Mouse (Mus musculus): ENCODE data around the gene Lnp1. TPM values are rescaled to one million over a fixed set of nuclear protein-coding genes. Genes with fewer than 3 reads are reported as not detected.
"Not testable (repeated sequence)": the region's sequence is repeated elsewhere in the genome, so short reads cannot be mapped to it uniquely, and the experiment has no call there.

Gene Lnp1
- not detected for polyA plus RNA-seq (2012; fragmentation: generic; extraction: Trizol)

DNA sequence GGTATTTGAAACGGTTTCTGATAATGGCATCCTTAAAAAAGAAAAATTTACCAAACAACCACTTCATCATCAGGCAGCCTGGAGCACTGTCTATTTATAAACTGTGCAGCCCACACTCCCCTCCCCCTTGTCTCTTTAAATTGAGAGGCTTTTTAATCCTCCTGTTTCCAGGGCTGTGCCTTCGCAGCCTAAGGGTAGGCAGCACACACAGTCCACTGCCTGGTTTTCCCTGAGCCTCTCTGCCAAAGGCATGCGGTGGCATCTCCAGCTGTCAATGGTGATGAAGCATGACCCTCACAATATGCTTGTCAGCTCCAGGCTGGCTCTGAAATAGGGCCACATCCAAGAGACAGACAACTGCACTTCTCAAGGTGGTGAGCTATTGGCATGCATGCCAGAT lies at the start of gene Lnp1:
Gene Lnp1 (minus strand): TSS at position 39 of the 400 bp plus-strand sequence.
- H3K79me2 ChIP-seq (ENCODE audit: control insufficient read depth, insufficient read depth), result no peaks in the 10 kb centered on the region
- TF ChIP-seq MAX (IDR thresholded peaks at IDR 0.05; ENCODE audit: low read depth), result no peak
- H3K4me3 ChIP-seq, result no peak within 1 kb of the TSS
- H3K27me3 ChIP-seq (ENCODE audit: control insufficient read depth, insufficient read depth, insufficient read length), result no peaks in the 10 kb centered on the region
- no peaks in the 10 kb centered on the region for H3K36me3 ChIP-seq (ENCODE audit: control insufficient read depth, insufficient read depth)
- no peak within 1 kb of the TSS for H3ac ChIP-seq (ENCODE audit: control insufficient read depth, insufficient read length)
- no peak within 1 kb of the TSS for H3K4me2 ChIP-seq (ENCODE audit: low read depth)

DNA sequence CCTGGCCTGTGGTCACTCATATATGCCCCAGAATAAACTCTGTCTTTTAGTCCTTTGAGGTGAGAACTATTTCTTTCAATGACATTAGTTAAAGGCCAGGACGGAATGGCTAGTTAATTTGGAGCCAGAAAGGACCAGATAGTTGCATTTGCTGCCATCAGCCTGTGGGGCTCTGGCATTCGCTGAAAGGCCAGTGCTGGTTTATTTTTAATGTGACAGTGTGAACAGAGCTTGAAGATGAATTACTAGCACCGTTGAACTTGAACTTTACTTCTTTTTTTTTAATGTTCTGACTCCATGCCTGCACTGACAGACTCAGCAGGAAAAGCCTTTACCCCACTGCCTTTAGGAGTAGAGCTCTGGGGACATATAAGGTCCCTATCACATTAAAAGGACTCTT lies 46.8 kb upstream of the Lnp1 start:
- no peak overlapping the region for H3ac ChIP-seq (ENCODE audit: control insufficient read depth, insufficient read length)
- no peak overlapping the region for H3K4me2 ChIP-seq (ENCODE audit: low read depth)
- no peaks in the 10 kb centered on the region for H3K27me3 ChIP-seq (ENCODE audit: control insufficient read depth, insufficient read depth, insufficient read length)
- H3K36me3 ChIP-seq (ENCODE audit: control insufficient read depth, insufficient read depth), result no peaks in the 10 kb centered on the region
- no peak overlapping the region for H3K4me3 ChIP-seq
- no peaks in the 10 kb centered on the region for H3K79me2 ChIP-seq (ENCODE audit: control insufficient read depth, insufficient read depth)
- TF ChIP-seq REST (IDR thresholded peaks at IDR 0.05; ENCODE audit: insufficient read depth, insufficient read length) (no peak), MYOG (IDR thresholded peaks at IDR 0.05; ENCODE audit: control insufficient read depth in 1 of 3, insufficient read depth in 1 of 3, insufficient read length in 2 of 3, low read depth in 2 of 3) (no peak), MYOD1 (IDR thresholded peaks at IDR 0.05; ENCODE audit: control insufficient read depth in 1 of 3, insufficient read length in 2 of 3, low read depth in 2 of 3) (no peak), SRF (IDR thresholded peaks at IDR 0.05; ENCODE audit: control insufficient read depth, insufficient read length, low read depth) (no peak), TCF12 (IDR thresholded peaks at IDR 0.05; ENCODE audit: insufficient read depth, poor library complexity, severe bottlenecking) (no peak), USF1 (IDR thresholded peaks at IDR 0.05; ENCODE audit: low read depth) (no peak), CEBPB (IDR thresholded peaks at IDR 0.05; ENCODE audit: insufficient read depth, poor library complexity, severe bottlenecking) (no peak), MAX (IDR thresholded peaks at IDR 0.05; ENCODE audit: low read depth) (no peak), POLR2A (IDR thresholded peaks at IDR 0.05; ENCODE audit: insufficient read length, low read depth) (no peak), E2F4 (IDR thresholded peaks at IDR 0.05; ENCODE audit: insufficient read depth) (no peak), TCF3 (IDR thresholded peaks at IDR 0.05; ENCODE audit: insufficient read length, low read depth) (no peak), POLR2AphosphoS2 (IDR thresholded peaks at IDR 0.05; ENCODE audit: insufficient read length, low read depth) (no peak)

DNA sequence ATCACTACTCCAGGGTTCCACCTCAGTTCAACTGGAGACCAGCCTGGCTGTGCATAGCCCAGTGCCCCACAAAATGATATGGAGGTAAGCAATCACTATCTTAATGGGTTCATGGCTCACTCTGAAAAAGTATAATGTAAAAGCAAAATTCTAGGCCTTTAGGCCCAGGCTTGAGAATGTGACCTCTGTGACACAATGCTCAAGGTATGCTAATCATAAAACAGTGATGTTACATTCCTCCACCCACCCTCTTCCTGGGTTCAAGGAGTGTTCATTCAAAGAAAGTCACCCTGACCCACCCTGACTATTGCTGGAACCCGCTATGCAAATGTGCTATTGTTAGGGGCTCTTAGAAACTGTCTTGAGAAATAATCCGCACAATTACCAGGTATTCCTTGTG lies 30.4 kb upstream of the Lnp1 start:
- H3K27me3 ChIP-seq (ENCODE audit: control insufficient read depth, insufficient read depth, insufficient read length); H3K36me3 ChIP-seq (ENCODE audit: control insufficient read depth, insufficient read depth); H3ac ChIP-seq (ENCODE audit: control insufficient read depth, insufficient read length); H3K79me2 ChIP-seq (ENCODE audit: control insufficient read depth, insufficient read depth); H3K4me2 ChIP-seq (ENCODE audit: low read depth); H3K4me3 ChIP-seq: not testable (repeated sequence)

DNA sequence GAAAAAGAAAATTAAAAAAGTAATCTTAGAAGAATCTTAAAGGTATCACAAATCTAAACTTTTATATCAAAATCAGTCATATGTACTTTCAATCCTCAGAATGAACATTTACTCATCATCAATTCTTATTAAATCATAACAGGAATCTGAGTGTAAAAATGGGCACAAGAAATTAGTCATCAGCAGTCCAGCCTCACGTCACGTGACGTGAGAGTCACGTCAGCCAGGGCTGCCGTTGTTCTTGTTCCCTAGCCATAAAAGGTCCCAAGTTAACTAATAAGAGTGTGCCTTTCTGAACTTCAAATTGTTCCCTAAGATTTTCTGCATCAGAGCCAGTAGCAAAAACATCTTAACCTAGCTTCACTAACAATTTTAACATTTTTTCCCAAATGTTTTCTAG lies 21.2 kb upstream of the Lnp1 start:
- no peak overlapping the region for H3ac ChIP-seq (ENCODE audit: control insufficient read depth, insufficient read length)
- H3K79me2 ChIP-seq (ENCODE audit: control insufficient read depth, insufficient read depth), result no peaks in the 10 kb centered on the region
- no peaks in the 10 kb centered on the region for H3K27me3 ChIP-seq (ENCODE audit: control insufficient read depth, insufficient read depth, insufficient read length)
- H3K4me2 ChIP-seq (ENCODE audit: low read depth), result no peak overlapping the region
- TF ChIP-seq E2F4 (IDR thresholded peaks at IDR 0.05; ENCODE audit: insufficient read depth), result no peak
- no peak for TF ChIP-seq MYOG (IDR thresholded peaks at IDR 0.05; ENCODE audit: control insufficient read depth in 1 of 3, insufficient read depth in 1 of 3, insufficient read length in 2 of 3, low read depth in 2 of 3)
- TF ChIP-seq MAX (IDR thresholded peaks at IDR 0.05; ENCODE audit: low read depth), result no peak
- no peak for TF ChIP-seq REST (IDR thresholded peaks at IDR 0.05; ENCODE audit: insufficient read depth, insufficient read length)
- TF ChIP-seq POLR2A (IDR thresholded peaks at IDR 0.05; ENCODE audit: insufficient read length, low read depth), result no peak
- TF ChIP-seq USF1 (IDR thresholded peaks at IDR 0.05; ENCODE audit: low read depth), result no peak
- no peak for TF ChIP-seq CEBPB (IDR thresholded peaks at IDR 0.05; ENCODE audit: insufficient read depth, poor library complexity, severe bottlenecking)
- TF ChIP-seq SRF (IDR thresholded peaks at IDR 0.05; ENCODE audit: control insufficient read depth, insufficient read length, low read depth), result no peak
- TF ChIP-seq TCF12 (IDR thresholded peaks at IDR 0.05; ENCODE audit: insufficient read depth, poor library complexity, severe bottlenecking), result no peak
- TF ChIP-seq TCF3 (IDR thresholded peaks at IDR 0.05; ENCODE audit: insufficient read length, low read depth), result no peak
- TF ChIP-seq POLR2AphosphoS2 (IDR thresholded peaks at IDR 0.05; ENCODE audit: insufficient read length, low read depth), result no peak
- no peak for TF ChIP-seq MYOD1 (IDR thresholded peaks at IDR 0.05; ENCODE audit: control insufficient read depth in 1 of 3, insufficient read length in 2 of 3, low read depth in 2 of 3)
- no peaks in the 10 kb centered on the region for H3K36me3 ChIP-seq (ENCODE audit: control insufficient read depth, insufficient read depth)
- no peak overlapping the region for H3K4me3 ChIP-seq

DNA sequence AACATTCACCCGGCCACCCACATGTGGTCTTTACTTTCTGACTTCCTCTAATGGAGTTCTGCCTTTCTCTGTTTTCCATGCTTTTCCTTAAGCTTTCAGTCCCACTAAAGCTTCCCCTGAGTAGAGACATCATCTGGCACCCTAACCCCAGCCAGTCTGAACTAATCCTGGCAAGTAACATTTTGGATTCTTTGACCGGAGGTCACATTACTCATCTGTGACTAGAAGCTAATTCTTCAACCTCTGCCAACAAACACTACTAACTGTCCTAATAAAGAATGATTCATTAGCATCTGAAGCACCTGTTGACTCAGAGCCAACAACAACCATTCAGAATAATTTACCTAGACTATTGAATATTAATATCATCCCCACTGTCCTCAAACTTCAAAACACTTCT lies 14.5 kb upstream of the Lnp1 start:
- H3ac ChIP-seq (ENCODE audit: control insufficient read depth, insufficient read length), result no peak overlapping the region
- no peaks in the 10 kb centered on the region for H3K79me2 ChIP-seq (ENCODE audit: control insufficient read depth, insufficient read depth)
- H3K4me3 ChIP-seq, result no peak overlapping the region
- H3K36me3 ChIP-seq (ENCODE audit: control insufficient read depth, insufficient read depth), result no peaks in the 10 kb centered on the region
- no peaks in the 10 kb centered on the region for H3K27me3 ChIP-seq (ENCODE audit: control insufficient read depth, insufficient read depth, insufficient read length)
- H3K4me2 ChIP-seq (ENCODE audit: low read depth), result no peak overlapping the region
- TF ChIP-seq SRF (IDR thresholded peaks at IDR 0.05; ENCODE audit: control insufficient read depth, insufficient read length, low read depth) (no peak), MAX (IDR thresholded peaks at IDR 0.05; ENCODE audit: low read depth) (no peak), USF1 (IDR thresholded peaks at IDR 0.05; ENCODE audit: low read depth) (no peak), REST (IDR thresholded peaks at IDR 0.05; ENCODE audit: insufficient read depth, insufficient read length) (no peak), TCF12 (IDR thresholded peaks at IDR 0.05; ENCODE audit: insufficient read depth, poor library complexity, severe bottlenecking) (no peak), CEBPB (IDR thresholded peaks at IDR 0.05; ENCODE audit: insufficient read depth, poor library complexity, severe bottlenecking) (no peak), POLR2A (IDR thresholded peaks at IDR 0.05; ENCODE audit: insufficient read length, low read depth) (no peak), MYOG (IDR thresholded peaks at IDR 0.05; ENCODE audit: control insufficient read depth in 1 of 3, insufficient read depth in 1 of 3, insufficient read length in 2 of 3, low read depth in 2 of 3) (no peak), TCF3 (IDR thresholded peaks at IDR 0.05; ENCODE audit: insufficient read length, low read depth) (no peak), MYOD1 (IDR thresholded peaks at IDR 0.05; ENCODE audit: control insufficient read depth in 1 of 3, insufficient read length in 2 of 3, low read depth in 2 of 3) (no peak), E2F4 (IDR thresholded peaks at IDR 0.05; ENCODE audit: insufficient read depth) (no peak), POLR2AphosphoS2 (IDR thresholded peaks at IDR 0.05; ENCODE audit: insufficient read length, low read depth) (no peak)
